Mouse (Mus musculus): ENCODE results near the gene Arhgap24.

- no peak for TF ChIP-seq CTCF (IDR thresholded peaks at IDR 0.05; ENCODE audit: low read depth, low read length)
- TF ChIP-seq POLR2A (IDR thresholded peaks at IDR 0.05; ENCODE audit: borderline replicate concordance, low read depth, low read length), result no peak
Measured at GRCm38 (mm10) chr5:102723558-102723957, 242.4 kb downstream of the Arhgap24 start.
